Mouse (Mus musculus) brown adipose tissue, adult 24 weeks (tissue): ENCODE results near the gene Car15. TPM values are rescaled to one million over a fixed set of nuclear protein-coding genes. Genes with fewer than 3 reads are reported as not detected.

Experiments
- H3K27ac ChIP-seq: fragments of 200-500 bp; replicated peaks from 2 replicates; pipeline ENCODE4 v1.5.1; 2012; ENCODE audit warnings: low read depth, mild to moderate bottlenecking, low read length
- H3K4me1 ChIP-seq: fragments of 200-500 bp; 2 replicates; pipeline ENCODE4 v1.6.1; 2012; ENCODE audit warnings: low read length, mixed read lengths; ENCODE audit not compliant: control insufficient read depth, insufficient read depth, insufficient read length
- H3K4me3 ChIP-seq: fragments of 200-500 bp; 2 replicates; pipeline ENCODE4 v1.5.1; 2012; ENCODE audit warnings: low read depth, mild to moderate bottlenecking, low read length, moderate library complexity; ENCODE audit not compliant: insufficient read depth
- polyA plus RNA-seq: library from polyadenylated mRNA; stranded (reverse); fragments of >200 nt; gene quantifications from 2 replicates; pipeline ENCODE4 v1.2.4, GENCODE M21; 2012; ENCODE audit not compliant: missing spikeins, insufficient read depth, insufficient read length

The Car15 gene
- polyA plus RNA-seq, 1 experiment = 2.1 TPM

DNA sequence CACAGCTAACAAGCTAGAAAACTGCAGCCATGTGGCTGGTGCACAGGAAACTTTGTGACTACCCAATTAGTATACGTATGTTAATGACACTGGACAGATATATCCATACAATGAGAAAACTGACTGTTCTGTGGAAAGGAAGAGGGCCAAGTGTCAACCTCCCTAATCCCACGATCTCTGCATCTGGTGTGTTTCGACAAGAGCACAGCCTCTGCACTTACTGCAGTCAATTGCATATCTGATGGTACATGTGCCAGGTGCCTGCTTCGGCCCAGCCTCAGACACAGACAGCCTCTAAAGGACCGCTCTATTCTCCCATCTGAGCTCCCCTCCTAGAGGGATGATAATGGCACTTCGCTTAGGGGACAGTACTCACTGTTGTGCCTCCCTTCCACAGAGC is 10.3 kb upstream of the Car15 start:
- no peak overlapping the region for H3K27ac ChIP-seq
- H3K4me3 ChIP-seq = no peak overlapping the region
- H3K4me1 ChIP-seq = no peaks in the 10 kb centered on the region

DNA sequence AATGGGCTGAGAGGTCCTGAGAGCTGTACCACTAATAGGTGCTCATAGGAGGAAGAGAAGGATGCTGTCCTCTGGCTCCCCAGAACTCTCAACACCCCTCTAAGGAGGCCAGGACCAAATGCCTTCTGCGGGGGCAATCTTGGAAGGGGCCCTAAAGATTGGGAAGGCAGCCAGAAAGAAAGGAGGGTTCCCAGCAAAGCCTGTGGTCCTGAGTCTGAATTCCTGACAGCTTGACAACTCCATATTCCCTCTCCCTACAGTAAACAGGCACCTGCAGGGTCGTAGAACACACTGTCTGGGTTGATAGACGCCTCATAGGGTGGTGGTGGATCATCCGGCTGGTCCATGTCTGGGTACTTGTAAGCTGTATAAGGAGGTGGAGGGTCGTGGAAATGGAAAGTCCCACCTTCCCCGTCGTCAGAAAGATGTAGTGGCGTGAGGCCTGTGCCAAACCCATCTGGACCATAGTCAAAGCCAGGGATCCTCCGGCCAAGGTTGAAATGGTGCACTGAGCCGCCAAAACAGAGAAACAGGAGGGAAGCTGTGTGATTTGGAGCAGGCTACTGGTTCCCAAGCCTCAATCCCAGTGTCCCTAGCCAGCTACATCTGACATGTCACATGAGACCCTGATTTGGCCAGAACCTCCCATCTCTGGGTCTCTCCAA is 5.7 kb upstream of the Car15 start:
- no peak overlapping the region for H3K4me3 ChIP-seq
- no peak overlapping the region for H3K27ac ChIP-seq
- no peaks in the 10 kb centered on the region for H3K4me1 ChIP-seq

DNA sequence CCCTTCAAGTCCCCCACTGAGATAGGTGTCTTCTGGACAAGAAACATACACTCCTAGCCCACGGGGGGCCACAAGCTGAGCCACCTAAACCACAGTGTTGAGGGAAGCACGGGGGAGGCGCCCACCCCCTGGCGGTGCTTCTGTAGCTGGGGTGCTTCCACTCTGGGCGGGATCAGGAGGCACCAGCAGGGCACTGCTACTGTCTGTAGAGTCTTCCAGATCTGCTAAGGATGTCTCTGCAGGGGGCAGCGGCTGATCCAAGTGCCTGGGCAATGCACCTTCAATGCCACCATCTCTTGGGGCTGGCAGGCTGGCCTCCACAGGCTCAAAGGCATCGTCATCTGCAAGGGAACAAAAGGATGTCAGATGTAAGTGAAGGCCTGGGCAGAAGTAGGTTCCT is 4.3 kb upstream of the Car15 start:
- Histone ChIP-seq H3K27ac (no peak overlapping the region), H3K4me1 (no peaks in the 10 kb centered on the region), H3K4me3 (no peak overlapping the region)

DNA sequence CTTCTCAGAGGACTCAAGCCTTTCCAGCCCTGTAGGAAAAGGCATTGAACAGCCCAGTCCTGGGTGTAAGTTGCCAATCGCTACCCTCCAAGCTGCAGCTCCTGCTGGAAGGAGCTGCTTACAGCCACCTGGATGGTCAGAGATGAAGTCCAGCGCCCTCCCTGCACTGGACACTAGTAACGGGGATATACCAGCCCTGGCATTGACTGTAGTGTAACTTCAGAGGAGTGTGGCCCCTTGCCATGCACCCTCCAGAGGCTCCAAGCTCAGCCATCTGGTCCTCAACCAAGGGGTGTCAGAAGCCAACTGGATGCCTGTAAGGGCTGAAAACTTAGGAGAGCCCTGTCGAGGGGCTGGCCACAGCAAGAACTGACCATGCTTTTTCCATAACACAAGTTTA is 1.8 kb upstream of the Car15 start:
- Histone ChIP-seq H3K27ac (no peak overlapping the region), H3K4me3 (no peak overlapping the region), H3K4me1 (no peaks in the 10 kb centered on the region)

DNA sequence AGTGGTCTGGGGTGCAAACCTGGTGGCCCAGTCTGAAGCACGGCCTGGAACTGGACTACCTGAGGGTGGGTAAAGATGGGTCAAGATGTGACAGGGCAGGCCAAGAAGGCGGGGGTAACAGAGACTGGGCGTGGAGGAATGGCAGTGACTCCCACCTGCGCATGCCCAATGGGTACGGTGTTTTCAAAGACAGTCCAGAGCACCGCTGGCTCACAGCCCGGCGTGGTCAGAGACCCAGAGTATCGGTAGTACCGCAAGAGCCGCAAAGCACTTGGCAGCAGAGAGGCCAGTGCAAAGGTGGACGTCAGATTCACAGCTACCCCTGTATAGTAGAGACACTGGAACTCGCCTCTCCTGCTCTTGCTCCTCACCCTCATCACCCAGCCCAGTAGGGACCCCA is 2.7 kb downstream of the Car15 start:
- Histone ChIP-seq H3K4me1 (no peaks in the 10 kb centered on the region), H3K27ac (no peak overlapping the region), H3K4me3 (no peak overlapping the region)

DNA sequence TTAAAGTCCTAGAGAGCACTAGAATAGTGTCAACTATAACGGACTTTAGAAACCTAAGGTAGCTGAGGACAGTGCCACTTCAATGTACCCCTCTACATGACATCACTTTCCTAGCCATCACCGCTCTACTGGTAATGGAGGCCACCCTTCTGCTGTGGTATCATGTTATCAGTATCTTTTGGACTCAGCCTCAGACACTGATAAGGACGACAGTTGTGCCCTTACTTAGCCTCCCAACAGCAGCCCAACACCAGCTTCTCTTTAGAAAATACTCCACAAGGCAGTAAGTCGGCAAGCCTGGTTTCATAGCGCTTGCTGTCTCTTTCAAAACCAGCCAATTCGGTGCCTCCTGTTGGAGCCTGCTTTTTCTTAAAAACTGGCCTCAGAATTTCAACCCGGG is 3.6 kb downstream of the Car15 start:
- H3K4me3 ChIP-seq = no peak overlapping the region
- H3K27ac ChIP-seq = no peak overlapping the region
- H3K4me1 ChIP-seq = no peaks in the 10 kb centered on the region

DNA sequence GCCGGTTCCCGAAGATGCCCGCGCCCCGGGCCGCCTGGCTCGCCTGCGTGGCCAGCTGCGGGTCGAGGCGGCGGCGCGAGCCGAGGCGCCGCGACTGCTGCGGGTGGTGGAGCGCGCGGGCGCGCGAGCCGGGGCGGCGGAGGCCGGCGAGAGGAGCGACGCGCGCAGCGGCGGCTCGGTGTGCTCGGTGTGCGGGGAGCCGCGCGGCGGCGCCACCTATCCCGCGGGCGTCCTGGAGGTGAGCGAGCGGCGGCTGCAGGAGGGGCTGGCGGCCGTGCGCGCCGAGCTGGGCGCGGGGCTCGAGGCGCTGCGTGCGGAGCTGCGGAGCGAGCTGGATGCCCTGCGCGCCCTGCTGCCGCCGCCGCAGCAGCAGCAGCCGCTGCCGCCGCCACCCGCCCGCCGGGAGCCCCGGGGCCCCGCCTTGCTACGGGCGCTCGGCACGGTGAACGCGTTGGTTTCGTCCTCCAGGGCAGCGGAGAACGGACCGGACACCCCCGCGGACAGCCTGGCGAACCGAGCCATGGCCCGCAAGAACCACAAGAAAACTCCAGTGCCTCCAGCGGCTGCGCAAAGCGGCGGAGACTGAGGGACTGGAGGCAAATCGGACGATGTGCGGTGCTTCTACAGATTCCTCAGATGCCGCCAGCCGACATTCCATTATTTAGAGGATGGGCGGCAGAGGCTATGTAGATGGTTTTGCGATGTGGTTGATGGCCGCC is 4.3 kb downstream of the Car15 start:
- H3K4me1 ChIP-seq = no peaks in the 10 kb centered on the region
- H3K4me3 ChIP-seq = peak overlapping the region; percentile 42
- no peak overlapping the region for H3K27ac ChIP-seq

DNA sequence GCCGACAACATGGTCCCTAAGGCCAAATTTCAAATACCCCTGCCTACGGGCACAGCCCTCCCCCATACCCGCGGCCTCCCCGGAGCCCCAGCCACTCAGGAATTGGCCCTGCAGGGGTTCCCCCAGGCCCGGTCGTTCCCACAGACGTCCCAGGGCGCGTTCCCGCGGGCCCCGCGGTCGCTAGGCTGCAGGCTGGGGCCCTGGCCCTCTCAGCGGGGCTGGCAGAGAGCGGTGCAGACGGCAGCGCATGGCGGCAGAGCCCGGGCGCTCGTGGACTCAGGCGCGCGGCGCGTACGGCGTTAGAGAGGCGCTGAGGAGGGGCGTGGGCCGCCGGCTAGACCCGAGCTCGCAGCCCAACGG is 4.9 kb downstream of the Car15 start:
- Histone ChIP-seq H3K4me1 (no peaks in the 10 kb centered on the region), H3K27ac (no peak overlapping the region), H3K4me3 (peak overlapping the region; percentile 42)

DNA sequence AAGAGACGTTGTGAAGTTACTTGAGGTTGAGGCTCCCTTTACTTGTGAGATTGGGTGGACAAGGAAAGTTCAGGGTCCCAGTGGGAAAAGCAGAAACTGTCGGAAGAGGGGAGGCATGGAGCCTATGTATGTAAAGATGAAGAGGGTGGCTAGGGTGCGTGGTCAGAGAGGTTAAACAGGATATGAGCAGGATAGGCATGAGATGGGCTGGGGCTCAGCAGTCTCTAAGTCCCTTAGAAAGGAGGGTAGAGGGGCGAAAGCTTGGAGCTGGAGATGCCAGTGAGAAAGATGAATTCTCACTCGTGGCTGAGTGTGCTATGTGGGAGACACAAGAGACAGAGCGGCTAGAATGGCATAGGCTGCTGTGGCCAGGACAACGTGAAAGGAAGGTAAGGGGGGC is 5.3 kb downstream of the Car15 start, which contains the start of gene B830017H08Rik:
TSS of gene B830017H08Rik (plus strand) at position 301 of the 400 bp plus-strand sequence.
- Histone ChIP-seq H3K4me3 (peak within 1 kb of the TSS; percentile 42), H3K4me1 (no peaks in the 10 kb centered on the region), H3K27ac (no peak within 1 kb of the TSS)

DNA sequence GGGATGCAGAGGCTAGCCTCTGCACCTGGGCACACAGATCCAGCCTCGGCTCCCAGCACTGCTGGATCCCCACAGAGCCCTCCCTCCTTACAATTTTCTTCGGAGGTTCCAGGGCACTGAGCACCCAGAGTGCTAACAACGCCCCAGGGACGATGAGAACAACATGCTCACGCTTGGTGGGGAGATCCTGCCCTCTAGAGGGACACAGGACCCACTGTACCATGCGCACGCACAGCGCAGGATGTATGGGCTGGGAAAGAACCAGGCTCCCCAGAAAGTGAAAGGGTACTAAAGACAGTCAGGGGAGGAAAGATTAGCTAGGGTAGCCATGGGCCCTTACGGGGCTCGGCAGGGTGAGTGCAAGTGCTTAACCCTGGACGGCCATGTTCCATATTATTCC is 6.4 kb downstream of the Car15 start:
- no peak overlapping the region for H3K27ac ChIP-seq
- no peaks in the 10 kb centered on the region for H3K4me1 ChIP-seq
- no peak overlapping the region for H3K4me3 ChIP-seq

DNA sequence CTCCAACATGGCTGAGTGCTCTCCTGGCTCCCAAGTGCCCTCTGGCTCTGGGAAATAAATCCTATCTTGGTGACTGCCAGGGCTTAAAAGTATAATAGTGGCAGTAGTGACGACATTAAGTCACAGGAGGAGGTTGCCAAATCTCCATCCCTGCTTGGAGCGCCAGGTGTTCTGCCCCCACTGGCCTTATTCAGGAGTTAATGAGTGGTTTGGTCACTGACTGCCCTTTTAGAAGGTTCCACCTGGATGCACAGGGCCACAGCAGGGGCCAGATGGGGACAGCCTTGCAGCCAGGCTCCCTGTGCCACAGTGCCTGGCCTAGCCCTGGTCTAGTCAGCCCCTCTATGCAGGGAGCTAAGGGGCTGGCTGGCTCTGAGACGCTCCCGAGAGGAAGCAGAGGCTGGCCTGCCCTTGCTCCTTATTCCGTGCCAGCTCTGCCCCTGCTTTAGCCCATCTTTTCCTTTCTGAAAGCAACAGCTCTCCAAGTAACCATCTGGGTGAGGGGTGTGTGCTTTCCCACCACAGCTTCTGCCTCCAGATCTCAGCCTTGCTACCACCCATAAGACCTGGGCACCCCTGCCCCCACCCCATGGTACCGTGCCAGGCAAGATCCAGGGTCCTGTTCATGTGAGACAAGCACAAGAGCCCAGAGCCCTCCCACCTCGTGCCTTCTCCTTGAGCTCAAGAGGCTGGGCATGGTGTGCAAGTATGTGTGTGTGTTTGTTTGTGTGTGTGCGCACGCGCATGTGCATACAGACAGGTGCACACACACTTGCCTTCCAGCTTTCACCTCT is 7.6 kb downstream of the Car15 start:
- Histone ChIP-seq H3K4me3 (no peak overlapping the region), H3K4me1 (no peaks in the 10 kb centered on the region), H3K27ac (no peak overlapping the region)

DNA sequence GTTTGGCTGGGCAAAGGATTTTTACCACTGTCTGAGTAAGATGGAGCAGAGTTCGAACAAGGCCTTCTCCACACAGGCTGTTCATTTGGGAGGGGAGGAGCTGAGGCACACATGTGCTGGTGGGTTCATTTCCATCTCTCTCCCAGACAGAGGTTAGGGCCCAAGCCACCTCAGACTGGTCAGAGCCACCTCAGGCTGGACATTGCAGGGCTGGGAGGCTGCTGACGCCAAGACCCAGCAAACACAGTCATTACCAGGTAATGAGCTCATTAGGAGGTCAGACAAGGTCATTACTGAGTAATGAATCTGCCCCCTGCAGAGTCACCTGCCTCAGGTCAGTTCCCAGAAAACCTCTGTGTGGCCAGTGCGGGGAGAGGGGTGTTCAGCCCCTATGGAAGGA is 9.3 kb downstream of the Car15 start:
- no peak overlapping the region for H3K27ac ChIP-seq
- no peaks in the 10 kb centered on the region for H3K4me1 ChIP-seq
- no peak overlapping the region for H3K4me3 ChIP-seq

DNA sequence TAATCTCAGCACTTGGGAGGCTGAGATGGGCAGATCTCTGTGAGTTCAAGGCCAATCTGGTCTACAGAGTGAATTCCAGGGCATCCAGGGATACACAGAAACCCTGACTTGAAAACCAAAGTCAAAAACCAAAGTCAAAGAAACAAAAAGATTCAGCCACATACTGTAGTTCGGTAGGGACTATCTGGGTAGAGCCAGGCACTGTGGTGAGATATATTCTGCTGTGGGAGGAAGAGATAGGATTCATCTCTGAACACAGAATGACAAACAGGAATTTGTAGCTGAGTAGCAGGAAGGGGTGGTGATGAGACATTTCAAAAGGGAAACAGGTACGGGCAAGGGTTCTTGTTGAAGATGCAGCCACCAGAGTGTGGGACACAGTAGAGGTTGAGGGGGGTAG is 9.9 kb downstream of the Car15 start:
- Histone ChIP-seq H3K4me3 (no peak overlapping the region), H3K4me1 (no peaks in the 10 kb centered on the region), H3K27ac (no peak overlapping the region)

DNA sequence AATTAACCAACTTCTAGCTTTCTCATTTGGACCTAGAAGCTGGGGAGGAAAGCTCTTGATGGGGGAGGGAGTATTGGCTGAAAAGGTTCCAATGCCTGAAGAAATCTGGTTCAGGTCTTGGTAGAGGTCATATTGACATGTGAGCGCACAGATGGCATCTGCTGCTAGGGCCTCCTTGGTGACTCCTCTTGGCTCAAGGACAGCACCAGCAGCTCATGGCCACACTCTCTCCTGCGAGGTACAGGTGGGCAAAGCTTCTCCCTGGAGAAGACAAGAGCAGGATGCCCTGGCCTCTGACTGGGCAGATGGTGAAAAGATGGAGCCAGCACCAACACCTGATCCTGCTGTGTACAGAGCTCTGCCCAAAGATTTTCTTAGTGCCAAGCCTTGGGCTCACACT is 11.7 kb downstream of the Car15 start:
- Histone ChIP-seq H3K4me3 (no peak overlapping the region), H3K27ac (no peak overlapping the region), H3K4me1 (no peaks in the 10 kb centered on the region)

DNA sequence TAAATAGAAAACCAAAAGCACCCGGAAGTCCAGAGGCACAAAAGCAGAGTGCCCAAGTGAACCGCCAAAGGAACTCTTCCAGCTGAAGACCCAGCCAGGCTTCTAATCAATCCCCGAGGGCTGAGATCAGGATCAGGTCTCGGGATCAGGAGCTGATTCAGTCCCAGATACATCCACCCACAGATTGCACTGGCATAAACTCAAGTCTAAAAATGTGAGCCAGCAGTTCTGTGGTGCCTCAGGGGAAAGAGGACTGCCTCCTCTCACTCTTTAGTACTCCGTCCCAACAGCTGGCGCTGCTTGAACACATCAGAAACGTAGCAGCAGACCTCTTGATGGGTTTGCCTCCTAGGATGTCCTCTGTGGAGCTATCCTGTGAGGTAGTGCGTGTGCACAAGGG is 21.6 kb downstream of the Car15 start:
- H3K27ac ChIP-seq = no peak overlapping the region
- H3K4me3 ChIP-seq = no peak overlapping the region
- H3K4me1 ChIP-seq = no peaks in the 10 kb centered on the region
